Mouse (Mus musculus): Measurements from ENCODE around the gene Tnfrsf1a. TPM values are rescaled to one million over a fixed set of nuclear protein-coding genes. Genes with fewer than 3 reads are reported as not detected.

Gene Tnfrsf1a
- polyA plus RNA-seq, 1 experiment, result 149 TPM

GRCm38 (mm10) chr6:125333112-125333899, 15.9 kb upstream of the Tnfrsf1a start:
- 78% methylated on average over 14 of the region's 14 CpGs for WGBS
- no peak overlapping the region for H3K4me3 ChIP-seq (ENCODE audit: control insufficient read depth, insufficient read depth, low read length)
- TF ChIP-seq CTCF (IDR thresholded peaks at IDR 0.05; ENCODE audit: borderline replicate concordance, control insufficient read depth, extremely low read depth, insufficient read depth, low read length, poor library complexity) (no peak), POLR2A (IDR thresholded peaks at IDR 0.05; ENCODE audit: control insufficient read depth, extremely low read depth, insufficient read depth, low read length, poor library complexity) (no peak)
- H3K4me1 ChIP-seq (replicated peaks; ENCODE audit: control insufficient read depth, insufficient read depth, low read length), result peaks cover 6% of the 10 kb centered on the region
- no peaks in the 10 kb centered on the region for H3K36me3 ChIP-seq (ENCODE audit: control insufficient read depth, insufficient read depth, low read length)
- H3K27me3 ChIP-seq (ENCODE audit: control insufficient read depth, insufficient read depth, low read length), result no peaks in the 10 kb centered on the region
- no peak for DNase-seq
- no peak overlapping the region for H3K27ac ChIP-seq (ENCODE audit: control insufficient read depth, insufficient read depth, low read length)

- no peaks in the 10 kb centered on the region for H3K27me3 ChIP-seq (ENCODE audit: control insufficient read depth, insufficient read depth, low read length)
- WGBS, result 61% methylated on average over 2 of the region's 2 CpGs
- H3K36me3 ChIP-seq (ENCODE audit: control insufficient read depth, insufficient read depth, low read length), result no peaks in the 10 kb centered on the region
- no peak overlapping the region for H3K27ac ChIP-seq (ENCODE audit: control insufficient read depth, insufficient read depth, low read length)
- no peak for DNase-seq
- TF ChIP-seq CTCF (IDR thresholded peaks at IDR 0.05; ENCODE audit: borderline replicate concordance, control insufficient read depth, extremely low read depth, insufficient read depth, low read length, poor library complexity) (no peak), POLR2A (IDR thresholded peaks at IDR 0.05; ENCODE audit: control insufficient read depth, extremely low read depth, insufficient read depth, low read length, poor library complexity) (no peak)
- H3K4me1 ChIP-seq (replicated peaks; ENCODE audit: control insufficient read depth, insufficient read depth, low read length), result peaks cover 14% of the 10 kb centered on the region
- H3K4me3 ChIP-seq (ENCODE audit: control insufficient read depth, insufficient read depth, low read length), result no peak overlapping the region
Observed at GRCm38 (mm10) chr6:125334356-125334755, 14.8 kb upstream of the Tnfrsf1a start.

- WGBS, result 58% methylated on average over 9 of the region's 9 CpGs
Observed at GRCm38 (mm10) chr6:125338791-125339660, 10.1 kb upstream of the Tnfrsf1a start.

GRCm38 (mm10) chr6:125340244-125340643, 8.9 kb upstream of the Tnfrsf1a start:
- DNase-seq, result no peak
- H3K27ac ChIP-seq (ENCODE audit: control insufficient read depth, insufficient read depth, low read length), result peak overlapping the region; percentile 21; the same call in 1 of the 2 replicates
- H3K4me1 ChIP-seq (replicated peaks; ENCODE audit: control insufficient read depth, insufficient read depth, low read length), result peaks cover 29% of the 10 kb centered on the region
- no peak for TF ChIP-seq POLR2A (IDR thresholded peaks at IDR 0.05; ENCODE audit: control insufficient read depth, extremely low read depth, insufficient read depth, low read length, poor library complexity)
- no peak for TF ChIP-seq CTCF (IDR thresholded peaks at IDR 0.05; ENCODE audit: borderline replicate concordance, control insufficient read depth, extremely low read depth, insufficient read depth, low read length, poor library complexity)
- no peaks in the 10 kb centered on the region for H3K36me3 ChIP-seq (ENCODE audit: control insufficient read depth, insufficient read depth, low read length)
- no peak overlapping the region for H3K4me3 ChIP-seq (ENCODE audit: control insufficient read depth, insufficient read depth, low read length)
- no peaks in the 10 kb centered on the region for H3K27me3 ChIP-seq (ENCODE audit: control insufficient read depth, insufficient read depth, low read length)
- WGBS, result 62% methylated on average over 5 of the region's 5 CpGs

More at GRCm38 (mm10) chr6:125338791-125339660, 10.1 kb upstream of the Tnfrsf1a start:
- DNase-seq, result no peak
- H3K27ac ChIP-seq (ENCODE audit: control insufficient read depth, insufficient read depth, low read length), result peak overlapping the region; percentile 26; the same call in 1 of the 2 replicates
- no peak overlapping the region for H3K4me3 ChIP-seq (ENCODE audit: control insufficient read depth, insufficient read depth, low read length)
- no peaks in the 10 kb centered on the region for H3K36me3 ChIP-seq (ENCODE audit: control insufficient read depth, insufficient read depth, low read length)
- TF ChIP-seq CTCF (IDR thresholded peaks at IDR 0.05; ENCODE audit: borderline replicate concordance, control insufficient read depth, extremely low read depth, insufficient read depth, low read length, poor library complexity) (no peak), POLR2A (IDR thresholded peaks at IDR 0.05; ENCODE audit: control insufficient read depth, extremely low read depth, insufficient read depth, low read length, poor library complexity) (no peak)
- H3K4me1 ChIP-seq (replicated peaks; ENCODE audit: control insufficient read depth, insufficient read depth, low read length), result peaks cover 24% of the 10 kb centered on the region
- H3K27me3 ChIP-seq (ENCODE audit: control insufficient read depth, insufficient read depth, low read length), result no peaks in the 10 kb centered on the region

GRCm38 (mm10) chr6:125342198-125342597, 7.0 kb upstream of the Tnfrsf1a start:
- Histone ChIP-seq H3K4me3 (ENCODE audit: control insufficient read depth, insufficient read depth, low read length) (no peak overlapping the region), H3K27me3 (ENCODE audit: control insufficient read depth, insufficient read depth, low read length) (no peaks in the 10 kb centered on the region), H3K36me3 (ENCODE audit: control insufficient read depth, insufficient read depth, low read length) (no peaks in the 10 kb centered on the region), H3K27ac (ENCODE audit: control insufficient read depth, insufficient read depth, low read length) (no peak overlapping the region), H3K4me1 (replicated peaks; ENCODE audit: control insufficient read depth, insufficient read depth, low read length) (peaks cover 37% of the 10 kb centered on the region)
- DNase-seq, result no peak
- no peak for TF ChIP-seq CTCF (IDR thresholded peaks at IDR 0.05; ENCODE audit: borderline replicate concordance, control insufficient read depth, extremely low read depth, insufficient read depth, low read length, poor library complexity)
- 85% methylated on average over 3 of the region's 3 CpGs for WGBS

GRCm38 (mm10) chr6:125344084-125344483, 5.1 kb upstream of the Tnfrsf1a start:
- H3K4me1 ChIP-seq (replicated peaks; ENCODE audit: control insufficient read depth, insufficient read depth, low read length), result peaks cover 43% of the 10 kb centered on the region
- 96% methylated on average over 8 of the region's 8 CpGs for WGBS
- TF ChIP-seq CTCF (IDR thresholded peaks at IDR 0.05; ENCODE audit: borderline replicate concordance, control insufficient read depth, extremely low read depth, insufficient read depth, low read length, poor library complexity), result 0 out of 2 replicates have a peak, but pooled peaks have one; percentile 13
- TF ChIP-seq POLR2A (IDR thresholded peaks at IDR 0.05; ENCODE audit: control insufficient read depth, extremely low read depth, insufficient read depth, low read length, poor library complexity), result no peak
- H3K27me3 ChIP-seq (ENCODE audit: control insufficient read depth, insufficient read depth, low read length), result no peaks in the 10 kb centered on the region
- DNase-seq, result no peak
- no peaks in the 10 kb centered on the region for H3K36me3 ChIP-seq (ENCODE audit: control insufficient read depth, insufficient read depth, low read length)
- H3K4me3 ChIP-seq (ENCODE audit: control insufficient read depth, insufficient read depth, low read length), result no peak overlapping the region
- no peak overlapping the region for H3K27ac ChIP-seq (ENCODE audit: control insufficient read depth, insufficient read depth, low read length)

Measured in thymus, adult 2 months (tissue).